Mouse (Mus musculus) adrenal gland (tissue): ENCODE data around the gene Tubgcp6.

Experiments
- intact Hi-C: fragments of 180-260 bp; cut with DNase I; formaldehyde crosslinking; loops from one replicate; pipeline ENCODE4 v1.15.1; 2025
- long read RNA-seq, 2 experiments: library from polyadenylated mRNA; unstranded; transcript quantifications; one replicate each; pipeline ENCODE4 v2.0.0; 2020; ENCODE audit warnings: borderline replicate concordance in 1 of 2; ENCODE audit not compliant: insufficient replicate concordance in 1 of 2

Gene Tubgcp6
- long read RNA-seq, experiment 1 = 0 reads
- long read RNA-seq, experiment 2, full-length matches to known transcripts = 1 of 5 reads
- long read RNA-seq, experiment 2, partial matches to known transcripts = 4 of 5 reads
- long read RNA-seq, experiment 2, other reads (novel, unspliced or antisense) = 0 of 5 reads

DNA sequence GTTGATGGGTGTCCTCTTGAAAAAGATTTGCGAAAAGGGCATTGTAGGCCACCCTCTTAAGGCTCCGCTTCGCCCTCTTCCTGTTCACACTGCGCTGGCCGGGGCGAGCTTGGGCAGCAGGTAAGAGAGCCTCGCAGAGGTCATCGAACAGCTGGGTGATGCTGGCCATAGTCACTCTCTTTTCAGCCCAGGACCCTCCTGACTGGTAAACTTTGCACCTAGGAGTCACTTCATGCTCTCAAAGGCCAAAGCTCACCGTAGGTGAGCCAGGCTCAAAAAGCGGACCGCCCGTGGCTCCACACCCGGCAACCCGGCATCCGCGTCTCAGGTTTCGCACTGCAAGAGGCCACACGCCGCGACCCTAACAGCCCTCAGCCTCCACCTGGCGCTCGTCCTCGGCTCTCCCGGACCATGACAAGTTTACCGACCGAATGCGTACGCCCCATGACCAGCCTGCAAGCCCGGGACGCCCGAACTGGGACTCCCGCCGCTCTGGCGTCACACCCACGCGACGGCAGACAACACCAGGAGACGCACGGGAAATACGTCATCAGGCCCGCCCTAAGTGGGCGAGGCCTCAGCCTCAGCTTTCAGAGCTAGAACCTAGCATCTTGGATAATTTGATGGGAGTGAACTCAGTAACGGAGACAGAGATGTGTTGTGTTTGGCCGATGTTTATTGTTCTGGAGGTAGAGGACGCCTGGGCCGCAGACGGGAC lies at the start of gene Tubgcp6:
Tubgcp6 (minus strand) TSS at position 464 of the 718 bp plus-strand sequence.
- intact Hi-C loops = loop anchor here (5.0 kb wide), 1 partner anchor 89 kb away; the partner anchor contains the start of gene Ppp6r2

DNA sequence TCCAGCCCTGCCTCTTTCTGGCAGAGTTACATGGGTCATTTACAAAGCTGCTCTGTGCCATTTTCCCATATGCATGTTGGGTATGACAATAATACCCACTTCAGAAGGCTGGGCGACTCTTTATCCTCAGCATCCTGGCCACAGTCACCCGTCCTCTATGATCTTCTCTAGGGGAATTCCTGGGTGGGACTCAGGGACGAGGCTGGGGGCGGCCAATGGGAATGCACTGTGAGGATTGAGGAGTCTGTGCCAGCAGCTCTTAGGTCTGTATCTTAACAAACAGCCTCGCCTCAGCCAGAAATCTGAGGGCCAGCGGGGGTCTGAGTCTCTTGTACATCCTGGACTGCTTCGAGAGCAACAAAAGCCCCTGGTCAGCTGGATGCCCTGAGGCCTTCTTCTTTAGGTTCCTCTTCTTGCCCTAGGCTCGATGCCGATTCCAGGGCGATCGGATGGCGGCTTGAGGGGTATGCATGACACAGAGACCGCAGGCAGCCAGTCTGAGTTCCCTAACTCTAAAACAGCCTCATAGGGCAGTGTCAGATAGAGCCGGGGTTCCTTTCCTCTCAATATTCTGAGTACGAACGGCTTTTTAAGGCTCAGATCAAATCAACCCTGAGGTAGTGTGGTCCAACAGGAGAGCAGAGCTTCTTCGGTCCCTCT lies 49.5 kb upstream of the Tubgcp6 start:
- intact Hi-C loops = no loop called here

- intact Hi-C loops = no loop called here
Measured at GRCm38 (mm10) chr15:89171526-89172051, 48.7 kb upstream of the Tubgcp6 start.

- intact Hi-C loops = no loop called here
Measured at GRCm38 (mm10) chr15:89170102-89170501, 47.2 kb upstream of the Tubgcp6 start.

- intact Hi-C loops = no loop called here
Measured at GRCm38 (mm10) chr15:89169431-89169830, 46.5 kb upstream of the Tubgcp6 start.

DNA sequence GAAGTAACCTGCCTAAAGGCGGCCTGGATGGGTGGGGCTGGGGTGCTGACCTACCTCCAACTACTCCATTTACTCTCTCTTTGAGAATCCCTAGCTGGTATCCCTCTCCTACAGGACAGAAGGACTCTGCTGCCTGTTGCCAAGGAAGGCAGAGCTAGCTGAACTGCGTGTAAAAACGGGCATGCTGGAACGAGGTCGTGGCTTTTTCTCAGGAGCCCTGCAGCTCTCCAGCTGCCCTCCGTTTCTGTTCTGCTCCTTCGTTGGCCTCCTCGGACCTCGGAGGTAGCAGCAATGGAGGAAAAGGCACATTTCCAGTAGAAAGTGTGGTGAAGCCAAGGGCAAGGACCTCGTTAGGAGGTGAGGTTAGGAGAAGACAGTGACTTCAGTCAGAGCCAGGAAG lies 46.0 kb upstream of the Tubgcp6 start:
- intact Hi-C loops = no loop called here

DNA sequence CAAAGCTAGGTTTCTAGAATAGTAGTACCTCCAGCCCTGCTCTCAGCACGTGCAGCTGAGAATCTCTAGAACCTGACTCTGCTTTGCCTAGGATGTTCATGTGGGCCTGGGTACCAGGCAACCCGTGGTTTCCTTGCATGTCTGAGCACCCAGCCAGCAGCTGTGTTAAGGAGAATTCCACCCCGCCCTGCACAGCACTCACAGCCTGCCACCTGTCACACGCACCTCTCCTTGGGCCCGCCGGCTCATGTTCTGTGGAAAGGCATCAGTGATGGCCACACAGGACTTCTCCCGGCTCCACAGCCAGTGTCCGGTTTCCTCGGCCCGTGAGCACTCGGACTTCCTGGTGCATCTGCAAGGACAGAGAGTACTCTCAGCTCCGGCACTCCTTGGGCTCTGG lies 42.6 kb upstream of the Tubgcp6 start:
- intact Hi-C loops = no loop called here

DNA sequence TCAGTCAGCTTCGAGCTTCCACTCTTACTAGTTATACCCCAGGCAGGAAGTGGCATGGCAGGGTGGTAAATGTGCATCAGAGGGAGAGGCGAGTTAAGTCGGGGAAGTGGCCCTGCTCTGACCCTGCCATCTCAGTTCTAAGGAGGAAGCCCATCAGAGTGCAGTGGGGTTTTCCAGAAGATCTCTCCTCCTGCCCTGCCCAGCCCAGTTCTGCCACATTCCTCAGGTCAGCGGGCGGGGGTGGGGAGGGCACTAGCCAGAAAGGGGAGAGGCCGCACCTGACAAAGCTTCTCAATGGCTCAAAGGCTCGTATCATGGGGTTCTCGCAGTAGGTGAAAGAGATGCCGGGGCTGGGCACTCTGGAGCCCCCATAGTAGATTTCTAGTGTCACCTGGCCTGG lies 38.5 kb upstream of the Tubgcp6 start:
- intact Hi-C loops = loop anchor here (5.0 kb wide), 1 partner anchor 46 kb away; no protein-coding TSS in a partner anchor

- intact Hi-C loops = no loop called here
Measured at GRCm38 (mm10) chr15:89158516-89158915, 35.6 kb upstream of the Tubgcp6 start.

GRCm38 (mm10) chr15:89157954-89158353 lies 35.0 kb upstream of the Tubgcp6 start:
- intact Hi-C loops = no loop called here

GRCm38 (mm10) chr15:89152312-89152711 lies 29.4 kb upstream of the Tubgcp6 start:
- intact Hi-C loops = no loop called here

DNA sequence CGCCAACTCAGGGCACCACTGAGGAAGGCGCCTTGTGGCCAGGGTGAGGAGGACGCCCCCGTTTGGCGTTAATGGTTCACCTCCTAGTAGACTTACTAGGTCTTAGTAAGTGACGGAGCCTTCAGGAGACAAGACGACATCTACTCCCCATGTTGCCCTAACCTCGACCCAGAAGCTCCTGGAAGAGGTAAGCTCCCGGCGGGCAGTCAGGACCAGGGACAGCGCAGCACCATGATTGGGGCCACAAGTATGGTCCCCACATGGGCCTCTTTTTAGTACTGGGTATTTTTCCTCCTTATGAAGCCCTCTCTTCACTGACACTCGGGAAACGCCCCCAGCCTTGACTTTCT lies 27.1 kb upstream of the Tubgcp6 start:
- intact Hi-C loops = no loop called here

GRCm38 (mm10) chr15:89149271-89150040 lies 26.5 kb upstream of the Tubgcp6 start, which contains the start of gene Mapk11:
Gene Mapk11 (minus strand): TSS chr15:89149628.
- intact Hi-C loops = no loop called here

DNA sequence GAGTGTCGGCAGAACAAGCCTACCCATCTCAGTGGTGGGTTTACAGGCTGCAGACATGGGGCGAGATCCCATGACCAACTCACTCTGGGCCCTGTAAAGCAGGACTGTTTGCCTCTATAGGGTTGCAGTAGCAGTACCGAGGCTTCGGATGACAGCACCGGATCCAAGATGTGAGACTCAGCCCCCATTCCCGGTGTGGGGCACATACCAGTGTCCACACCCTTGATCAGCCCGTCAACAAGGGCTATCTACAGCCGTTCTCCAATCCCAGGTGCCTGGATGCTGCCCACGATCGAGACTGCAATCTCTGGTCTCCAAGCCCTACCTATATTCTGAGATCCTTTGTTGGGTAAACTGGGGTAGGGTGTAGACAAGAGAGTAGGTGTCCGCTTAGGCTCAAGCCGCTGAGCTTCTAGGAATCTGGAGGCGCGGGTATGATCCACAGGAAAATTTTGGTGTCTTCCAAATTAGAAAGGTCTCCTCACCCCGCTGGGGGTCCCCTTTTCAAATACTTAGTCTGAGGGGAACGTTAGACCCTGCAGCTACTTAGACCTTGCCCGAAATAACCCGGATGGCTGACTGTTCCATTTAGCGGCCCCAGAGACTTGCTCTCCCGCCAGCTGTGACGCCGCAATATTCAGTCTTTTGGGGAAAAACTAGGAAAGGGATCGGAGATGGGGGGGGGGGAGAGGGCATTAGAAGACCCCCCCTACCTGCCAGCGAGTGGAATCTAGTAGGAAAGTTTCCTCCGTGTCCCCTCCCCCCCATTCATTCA lies 25.8 kb upstream of the Tubgcp6 start:
- intact Hi-C loops = no loop called here

DNA sequence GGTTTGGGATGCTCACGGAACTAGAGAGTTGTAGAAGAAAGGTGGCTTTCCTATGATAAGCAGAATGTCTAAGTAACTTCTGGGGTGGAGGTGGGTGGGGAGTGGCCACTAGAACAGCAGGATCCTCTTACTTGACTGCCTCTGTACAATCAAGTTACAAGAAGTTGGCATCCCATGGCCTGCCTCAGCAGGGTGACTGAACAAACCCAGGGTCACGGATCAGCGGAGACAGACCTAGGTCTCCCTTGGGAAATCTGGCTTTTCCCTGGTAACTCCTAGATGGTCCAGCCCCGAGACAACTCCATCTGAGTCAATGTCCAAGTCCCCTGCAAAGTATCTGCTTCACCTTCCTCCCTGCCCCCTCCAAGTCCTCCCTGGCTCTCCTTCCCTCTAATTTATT lies 25.0 kb upstream of the Tubgcp6 start:
- intact Hi-C loops = no loop called here

GRCm38 (mm10) chr15:89147456-89147855 lies 24.5 kb upstream of the Tubgcp6 start:
- intact Hi-C loops = no loop called here

GRCm38 (mm10) chr15:89147024-89147423 lies 24.1 kb upstream of the Tubgcp6 start:
- intact Hi-C loops = no loop called here

DNA sequence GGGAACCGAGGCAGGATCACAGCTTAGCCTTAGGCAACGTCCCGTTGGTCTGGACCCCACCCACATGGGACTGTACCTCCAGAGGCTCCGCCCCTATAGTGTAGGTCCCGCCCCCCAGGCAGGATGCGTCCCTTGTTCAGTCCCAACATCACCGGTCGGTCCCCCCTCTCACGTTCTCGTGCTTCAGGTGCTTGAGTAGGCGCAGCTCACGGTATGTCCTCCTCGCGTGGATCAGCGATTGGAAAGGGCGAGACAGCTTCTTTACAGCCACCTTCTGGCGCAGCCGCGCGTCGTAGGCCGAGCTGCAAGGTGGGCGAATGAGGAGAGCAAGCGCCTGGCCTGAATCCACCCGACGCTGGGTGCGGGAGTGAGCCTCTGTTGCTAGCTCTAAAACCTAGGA lies 23.6 kb upstream of the Tubgcp6 start:
- intact Hi-C loops = no loop called here

GRCm38 (mm10) chr15:89145813-89146350 lies 23.0 kb upstream of the Tubgcp6 start:
- intact Hi-C loops = no loop called here

DNA sequence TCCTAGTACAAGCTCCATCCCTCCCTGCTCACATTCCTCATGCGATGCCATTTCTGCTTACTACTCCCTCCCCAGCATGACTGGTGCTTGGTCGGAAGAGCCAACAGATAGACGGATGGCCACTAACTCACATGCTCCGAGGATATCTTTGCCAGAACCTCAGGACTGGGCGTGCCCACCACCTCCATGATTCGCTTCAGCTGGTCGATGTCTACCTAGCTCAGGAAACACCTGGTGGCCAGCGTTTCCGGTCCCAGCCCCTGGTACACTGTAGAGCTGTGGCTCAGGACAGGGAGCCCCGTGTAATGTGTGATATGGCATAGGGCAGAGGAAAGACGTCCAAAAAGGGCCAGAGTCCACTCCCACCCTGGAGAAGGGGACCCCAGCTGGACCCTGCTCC lies 22.1 kb upstream of the Tubgcp6 start:
- intact Hi-C loops = no loop called here
